Mouse (Mus musculus) embryonic fibroblast, embryonic 13.5 days (primary cell): ENCODE measurements at regions not wholly inside any gene's neighbourhood (a gene's known extent, or its start where the extent isn't known, plus 50 kb on each side); places are given as distances from the start of the nearest gene placed in this dataset.

Source experiments
- CTCF ChIP-seq: IDR thresholded peaks from 2 replicates; pipeline ENCODE4 v1.5.1; 2011; ENCODE audit warnings: mild to moderate bottlenecking, control low read depth, low read length, moderate library complexity, borderline replicate concordance; ENCODE audit not compliant: insufficient read depth
- POLR2A ChIP-seq: IDR thresholded peaks from 2 replicates; pipeline ENCODE4 v1.6.1; 2011; ENCODE audit warnings: low read depth, mild to moderate bottlenecking, control low read depth, low read length, moderate library complexity

GRCm38 (mm10) chr13:44044546-44045216 lies 260.1 kb downstream of the Cd83 start:
- no peak for TF ChIP-seq POLR2A
- TF ChIP-seq CTCF, result no peak
